Mouse (Mus musculus) erythroid progenitor cell, adult 5-6 weeks (primary cell): Measurements from ENCODE around the gene Zfp942. TPM values are rescaled to one million over a fixed set of nuclear protein-coding genes. Genes with fewer than 3 reads are reported as not detected.

Experiments used
- ATAC-seq: replicated peaks from 2 replicates; pipeline ENCODE4 v1.8.0; 2016; ENCODE audit warnings: moderate number of reproducible peaks, mild to moderate bottlenecking, moderate TSS enrichment, inconsistent platforms; ENCODE audit not compliant: poor library complexity, low FRiP score, severe bottlenecking
- total RNA-seq, 2 experiments: library from RNA; stranded (forward) in 1 of 2; stranded (reverse) in 1 of 2; fragments of 150-400 nt in 1 of 2; fragments of 186-747, 209-891 nt in 1 of 2; gene quantifications; 2 replicates each; pipeline versions ENCODE4 v1.2.3 to v1.2.4; 2015 to 2017; ENCODE audit warnings: low replicate concordance in 2 of 2

Zfp942 gene
- total RNA-seq (2015; ENCODE audit: low replicate concordance) = 15.1 and 25.6 TPM in 2 replicates
- total RNA-seq (2017; ENCODE audit: low replicate concordance) = 10.7 and 12.1 TPM in 2 replicates

DNA sequence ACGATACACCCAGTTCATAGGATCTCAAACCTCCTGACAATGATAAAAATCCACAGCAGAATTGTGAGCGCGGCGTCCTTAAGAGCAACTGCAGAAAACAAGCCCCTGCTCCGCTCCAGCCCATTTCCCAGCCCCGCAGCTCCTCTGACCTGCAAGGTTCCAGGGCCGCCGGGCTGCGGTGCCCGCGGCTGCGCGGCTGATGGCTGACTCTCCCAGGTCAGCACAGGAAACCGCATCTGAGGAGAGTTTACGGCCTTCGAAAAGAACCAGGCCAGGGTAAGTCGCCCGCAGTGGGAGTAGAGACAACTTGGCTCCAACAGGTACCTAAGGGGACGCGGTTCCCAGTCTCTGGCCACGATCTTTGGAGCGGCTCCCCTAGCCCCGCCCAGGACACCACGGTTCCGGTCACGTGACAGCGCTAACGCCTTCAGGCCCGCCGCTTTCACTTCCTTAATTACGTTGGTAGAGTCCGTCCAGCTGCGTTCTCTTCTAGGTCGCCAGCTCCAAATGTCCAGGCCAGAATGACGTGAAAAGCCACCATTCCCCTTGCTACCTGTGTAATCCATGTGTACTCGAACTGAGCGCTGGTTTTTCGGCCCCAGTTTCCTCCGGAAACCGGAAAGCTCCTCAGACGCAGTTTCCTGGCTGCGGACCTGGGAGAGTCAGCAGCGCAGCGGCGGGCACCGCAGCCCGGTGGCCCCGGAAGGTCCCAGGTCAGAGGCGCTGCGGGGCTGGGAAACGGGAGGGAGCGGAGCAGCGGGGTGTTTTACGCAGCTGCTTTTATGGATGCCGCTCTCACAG, at the start of gene Zfp942, which contains the start of gene Zfp943:
Zfp942 (minus strand) TSS at position 358 of the 801 bp plus-strand sequence.
Zfp943 (plus strand) TSS at position 446 of the 801 bp plus-strand sequence.
- ATAC-seq = peak; percentile 98

DNA sequence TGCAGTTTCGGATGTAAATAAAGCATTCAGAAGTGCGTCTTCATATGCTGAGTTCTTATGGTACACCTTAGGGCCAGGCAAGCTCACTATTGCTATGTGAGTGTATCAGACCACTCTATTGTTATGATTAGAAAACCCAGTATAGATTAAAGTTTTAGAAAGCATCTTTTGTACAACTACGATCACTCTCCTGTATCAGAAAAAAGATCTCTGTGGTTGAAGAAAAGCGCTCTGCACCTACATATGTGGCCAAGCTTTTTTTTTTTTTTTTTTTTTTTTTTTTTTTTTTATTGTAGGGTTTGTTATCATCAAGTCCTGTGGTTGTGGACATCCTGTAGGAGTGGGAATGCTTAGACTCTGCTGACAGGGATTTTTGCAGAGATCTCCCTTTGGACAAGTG, 1.0 kb upstream of the Zfp942 start:
- no peak for ATAC-seq

DNA sequence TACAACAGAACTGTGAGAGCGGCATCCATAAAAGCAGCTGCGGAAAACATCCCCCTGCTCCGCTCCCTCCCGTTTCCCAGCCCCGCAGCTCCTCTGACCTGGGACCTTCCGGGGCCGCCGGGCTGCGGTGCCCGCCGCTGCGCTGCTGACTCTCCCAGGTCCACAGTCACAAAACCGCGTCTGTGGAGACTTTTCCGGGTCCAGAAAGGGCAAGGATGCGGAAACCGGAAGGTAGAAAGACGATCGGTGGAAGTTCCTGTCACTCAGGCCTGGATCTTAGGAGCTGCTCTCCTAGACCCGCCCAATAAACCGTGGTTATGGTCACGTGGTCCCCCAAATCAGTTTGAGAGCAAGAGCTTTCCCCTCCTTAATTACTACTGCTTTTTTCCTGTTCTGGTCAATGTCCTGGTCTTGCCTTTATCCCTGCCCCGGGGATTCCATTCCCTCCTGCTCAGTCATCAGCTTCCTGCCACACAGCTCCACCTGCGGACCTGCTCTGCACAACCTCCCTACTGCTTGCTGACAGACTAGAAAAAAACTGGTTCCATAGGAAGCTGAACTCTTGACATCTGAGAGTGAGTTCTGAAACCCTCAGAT, 52.7 kb downstream of the Zfp942 start, which contains the start of gene Zfp995:
Zfp995 (minus strand) TSS at position 471 of the 597 bp plus-strand sequence.
- peak; percentile 52 for ATAC-seq

DNA sequence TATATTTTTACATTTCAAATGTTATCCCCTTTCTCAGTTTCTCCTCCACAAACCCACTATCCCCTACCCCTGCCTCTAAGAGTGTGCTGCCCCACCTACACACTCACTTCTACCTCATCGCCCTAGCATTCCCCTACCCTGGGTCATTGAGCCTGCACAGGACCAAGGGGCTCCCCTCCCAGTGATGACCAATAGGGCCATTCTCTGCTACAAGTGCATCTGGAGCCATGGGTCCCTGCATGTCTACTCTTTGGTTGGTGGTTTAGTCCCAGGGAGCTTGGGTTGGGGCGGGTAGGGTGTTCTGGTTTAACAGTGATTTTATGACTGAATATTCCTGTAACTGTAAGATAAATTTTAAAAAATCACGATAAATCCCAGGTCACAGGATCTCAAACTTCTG, 53.2 kb downstream of the Zfp942 start:
- no peak for ATAC-seq

Other genes starting within 250 kb of the Zfp942 start
- gene Zfp229, start 231.7 kb downstream of the Zfp942 start, total RNA-seq (2015; ENCODE audit: low replicate concordance) = 1.1 and 2.1 TPM in 2 replicates
- gene Zfp229, start 231.7 kb downstream of the Zfp942 start, total RNA-seq (2017; ENCODE audit: low replicate concordance) = 1.7 and 4.6 TPM in 2 replicates
- 3.4 TPM in 1 of 2 replicates, not detected in the other for gene Zfp820, start 116.7 kb downstream of the Zfp942 start, total RNA-seq (2015; ENCODE audit: low replicate concordance)
- 0.51 TPM in 1 of 2 replicates, not detected in the other for gene Zfp820, start 116.7 kb downstream of the Zfp942 start, total RNA-seq (2017; ENCODE audit: low replicate concordance)
- gene Zfp995, start 52.5 kb downstream of the Zfp942 start, total RNA-seq (2015; ENCODE audit: low replicate concordance) = 1.4 and 5.4 TPM in 2 replicates
- gene Zfp995, start 52.5 kb downstream of the Zfp942 start, total RNA-seq (2017; ENCODE audit: low replicate concordance) = 4.6 TPM in 1 of 2 replicates, not detected in the other
- 18.7 and 37.7 TPM in 2 replicates for gene Zfp943, start 88 bp upstream of the Zfp942 start, total RNA-seq (2015; ENCODE audit: low replicate concordance)
- 19.9 and 21.3 TPM in 2 replicates for gene Zfp943, start 88 bp upstream of the Zfp942 start, total RNA-seq (2017; ENCODE audit: low replicate concordance)
- not detected in 2 replicates for gene Zfp947, start 203.7 kb upstream of the Zfp942 start, total RNA-seq (2015; ENCODE audit: low replicate concordance)
- not detected in 2 replicates for gene Zfp947, start 203.7 kb upstream of the Zfp942 start, total RNA-seq (2017; ENCODE audit: low replicate concordance)